Mouse (Mus musculus): ENCODE data around the gene Hmga2. TPM values are rescaled to one million over a fixed set of nuclear protein-coding genes. Genes with fewer than 3 reads are reported as not detected.

Gene Hmga2
- total and polyA plus RNA-seq, 3 experiments = 0.15 TPM; not detected in 2

DNA sequence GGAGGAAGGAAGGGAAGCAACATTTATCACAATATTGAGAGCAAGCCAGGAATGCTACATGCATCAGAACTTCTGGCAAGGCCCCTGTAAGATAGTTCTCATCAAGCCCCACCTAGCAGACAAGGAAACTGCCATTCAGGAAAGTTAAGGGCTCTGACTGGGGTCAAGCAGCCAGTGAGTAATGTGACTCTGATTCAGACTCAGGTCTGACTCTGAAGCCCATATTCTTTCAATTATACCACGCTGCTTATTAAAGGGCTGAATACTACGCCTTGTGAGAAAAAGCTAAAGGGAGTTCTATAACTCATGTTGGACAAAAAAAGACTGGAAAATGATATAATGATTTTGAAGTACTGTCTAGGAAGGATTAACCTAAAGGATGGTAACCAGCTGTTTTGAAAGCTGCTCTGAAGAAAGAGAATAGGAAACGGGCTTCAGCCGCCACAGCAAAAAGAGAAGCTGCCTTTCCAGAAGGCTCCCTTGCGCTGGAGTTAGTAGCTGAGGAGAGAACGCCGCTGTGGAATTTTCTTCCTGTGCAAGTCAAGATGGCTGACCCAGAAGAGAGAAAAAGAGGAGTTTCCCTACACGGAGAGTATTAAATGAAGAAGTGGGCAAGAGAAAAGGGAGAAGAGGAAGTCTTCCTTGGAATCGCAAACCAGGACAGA is 76.3 kb downstream of the Hmga2 start:
- Histone ChIP-seq H3K4me3 (ENCODE audit: control insufficient read depth in 1 of 2, insufficient read depth in 1 of 2, low read depth in 2 of 2, low read length in 2 of 2) (no peak overlapping the region), H3K79me2 (ENCODE audit: control insufficient read depth, insufficient read depth, low read length, poor library complexity) (no peaks in the 10 kb centered on the region), H3K4me1 (ENCODE audit: control insufficient read depth in 1 of 2, insufficient read depth in 2 of 2, low read length in 2 of 2) (no peaks in the 10 kb centered on the region), H3K27ac (ENCODE audit: control insufficient read depth, low read depth, low read length) (no peak overlapping the region), H3K9me3 (replicated peaks; ENCODE audit: insufficient read depth, low read length) (no peaks in the 10 kb centered on the region), H3K9ac (ENCODE audit: control insufficient read depth, low read depth, low read length, poor library complexity, severe bottlenecking) (no peak overlapping the region), H3K36me3 (ENCODE audit: control insufficient read depth in 1 of 2, insufficient read depth in 2 of 2, low read length in 2 of 2) (no peaks in the 10 kb centered on the region), H3K27me3 (ENCODE audit: control insufficient read depth in 1 of 2, insufficient read depth in 2 of 2, low read length in 2 of 2) (no peaks in the 10 kb centered on the region)
- TF ChIP-seq CTCF (IDR thresholded peaks at IDR 0.05 in 2 of 3, conservative IDR thresholded peaks at IDR 0.05 in 1 of 3; ENCODE audit: control insufficient read depth in 1 of 3, insufficient read depth in 1 of 3, low read depth in 2 of 3, low read length in 3 of 3, poor library complexity in 1 of 3, severe bottlenecking in 1 of 3) (no peak), MAZ (IDR thresholded peaks at IDR 0.05; ENCODE audit: low read depth, low read length) (no peak), MXI1 (IDR thresholded peaks at IDR 0.05; ENCODE audit: low read depth, low read length) (no peak), USF2 (IDR thresholded peaks at IDR 0.05; ENCODE audit: borderline replicate concordance in 1 of 2, insufficient read depth in 1 of 2, low read depth in 1 of 2, low read length in 2 of 2) (no peak), USF1 (IDR thresholded peaks at IDR 0.05; ENCODE audit: low read depth, low read length) (no peak), JUND (IDR thresholded peaks at IDR 0.05; ENCODE audit: low read depth, low read length) (no peak), ZKSCAN1 (IDR thresholded peaks at IDR 0.05; ENCODE audit: low read depth, low read length) (no peak), TBP (IDR thresholded peaks at IDR 0.05; ENCODE audit: low read depth, low read length) (no peak), MYB (IDR thresholded peaks at IDR 0.05; ENCODE audit: low read depth, low read length) (no peak), TAL1 (IDR thresholded peaks at IDR 0.05; ENCODE audit: low read length) (no peak), RAD21 (IDR thresholded peaks at IDR 0.05; ENCODE audit: low read depth, low read length) (no peak), E2F4 (IDR thresholded peaks at IDR 0.05; ENCODE audit: borderline replicate concordance, low read depth, low read length) (no peak), SIN3A (IDR thresholded peaks at IDR 0.05; ENCODE audit: low read length) (no peak), MYC (IDR thresholded peaks at IDR 0.05; ENCODE audit: low read depth, low read length) (no peak), POLR2AphosphoS5 (IDR thresholded peaks at IDR 0.05; ENCODE audit: borderline replicate concordance, low read depth, low read length) (no peak), POLR2AphosphoS2 (IDR thresholded peaks at IDR 0.05; ENCODE audit: low read length) (no peak), ZMIZ1 (IDR thresholded peaks at IDR 0.05; ENCODE audit: low read depth, low read length) (no peak), ETS1 (IDR thresholded peaks at IDR 0.05; ENCODE audit: low read depth, low read length) (no peak), MAX (IDR thresholded peaks at IDR 0.05; ENCODE audit: low read length) (no peak)
- DNase-seq (ENCODE audit: low read depth, low spot score) = no peak

DNA sequence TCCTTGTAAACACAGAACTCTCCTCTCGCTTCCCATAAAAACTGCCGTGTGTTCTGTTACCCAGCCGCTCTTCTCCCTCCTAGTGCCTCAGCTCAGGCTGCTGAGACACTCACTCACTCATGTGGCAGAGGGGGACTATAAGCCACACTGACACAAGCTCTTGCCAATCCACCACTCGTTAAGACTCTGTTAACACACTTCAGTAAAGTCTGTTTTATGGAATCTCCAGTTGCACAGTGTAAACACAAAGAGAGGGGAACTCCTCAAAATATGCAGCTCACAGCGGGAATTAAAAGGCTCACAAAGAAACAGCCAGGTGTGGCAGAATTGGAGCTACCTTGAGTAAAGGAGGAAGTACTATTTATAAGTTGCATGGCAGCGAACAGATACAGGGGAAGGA is 77.5 kb downstream of the Hmga2 start:
- no peaks in the 10 kb centered on the region for H3K4me1 ChIP-seq (ENCODE audit: control insufficient read depth in 1 of 2, insufficient read depth in 2 of 2, low read length in 2 of 2)
- no peaks in the 10 kb centered on the region for H3K36me3 ChIP-seq (ENCODE audit: control insufficient read depth in 1 of 2, insufficient read depth in 2 of 2, low read length in 2 of 2)

More for the DNA sequence above, 77.5 kb downstream of the Hmga2 start:
- Histone ChIP-seq H3K79me2 (ENCODE audit: control insufficient read depth, insufficient read depth, low read length, poor library complexity) (no peaks in the 10 kb centered on the region), H3K9ac (ENCODE audit: control insufficient read depth, low read depth, low read length, poor library complexity, severe bottlenecking) (no peak overlapping the region), H3K9me3 (replicated peaks; ENCODE audit: insufficient read depth, low read length) (no peaks in the 10 kb centered on the region), H3K27ac (ENCODE audit: control insufficient read depth, low read depth, low read length) (no peak overlapping the region), H3K27me3 (ENCODE audit: control insufficient read depth in 1 of 2, insufficient read depth in 2 of 2, low read length in 2 of 2) (no peaks in the 10 kb centered on the region), H3K4me3 (ENCODE audit: control insufficient read depth in 1 of 2, insufficient read depth in 1 of 2, low read depth in 2 of 2, low read length in 2 of 2) (no peak overlapping the region)
- TF ChIP-seq USF2 (IDR thresholded peaks at IDR 0.05; ENCODE audit: borderline replicate concordance in 1 of 2, insufficient read depth in 1 of 2, low read depth in 1 of 2, low read length in 2 of 2) (no peak), POLR2A (IDR thresholded peaks at IDR 0.05; ENCODE audit: control insufficient read depth in 1 of 2, insufficient read depth in 1 of 2, low read depth in 1 of 2, low read length in 2 of 2, poor library complexity in 1 of 2) (no peak), ETS1 (IDR thresholded peaks at IDR 0.05; ENCODE audit: low read depth, low read length) (no peak), POLR2AphosphoS2 (IDR thresholded peaks at IDR 0.05; ENCODE audit: low read length) (no peak), CTCF (IDR thresholded peaks at IDR 0.05 in 2 of 3, conservative IDR thresholded peaks at IDR 0.05 in 1 of 3; ENCODE audit: control insufficient read depth in 1 of 3, insufficient read depth in 1 of 3, low read depth in 2 of 3, low read length in 3 of 3, poor library complexity in 1 of 3, severe bottlenecking in 1 of 3) (no peak), NELFE (IDR thresholded peaks at IDR 0.05; ENCODE audit: low read depth, low read length) (no peak), HCFC1 (IDR thresholded peaks at IDR 0.05; ENCODE audit: low read depth, low read length) (no peak), MAX (IDR thresholded peaks at IDR 0.05; ENCODE audit: low read length) (no peak), TAL1 (IDR thresholded peaks at IDR 0.05; ENCODE audit: low read length) (no peak)
- no peak for DNase-seq (ENCODE audit: low read depth, low spot score)
